Mouse (Mus musculus) urinary bladder, postnatal 25 days (tissue): Measurements from ENCODE around the gene Bpnt1.

Experiments used
- DNase-seq: peaks from one replicate; pipeline ENCODE4 v3.0.0; 2022; ENCODE audit warnings: low spot score

Bpnt1 gene

GRCm38 (mm10) chr1:185331364-185331763 lies 585 bp upstream of the Bpnt1 start:
- no peak for DNase-seq

- DNase-seq = no peak
Measured at GRCm38 (mm10) chr1:185333651-185334050, 1.7 kb downstream of the Bpnt1 start.

DNA sequence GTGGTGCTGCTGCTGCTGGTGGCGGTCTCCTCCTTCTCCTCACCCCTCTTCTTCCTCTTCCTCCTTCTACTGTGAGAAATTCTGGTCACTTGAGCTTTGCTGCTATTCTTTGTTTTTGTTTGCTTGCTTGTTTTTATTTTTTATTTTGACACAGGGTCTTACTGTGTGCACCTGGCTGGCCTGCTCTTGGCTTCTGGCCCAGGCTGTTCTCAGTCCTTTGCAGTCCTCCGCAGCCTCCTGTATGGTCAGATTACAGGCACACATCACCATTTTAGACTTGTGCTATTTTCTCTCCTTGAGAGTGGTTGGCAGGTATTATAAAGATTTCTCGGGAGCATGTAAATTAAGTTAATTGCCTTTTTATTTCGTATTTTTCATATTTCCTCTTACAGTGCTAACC lies 2.2 kb downstream of the Bpnt1 start:
- DNase-seq = no peak

GRCm38 (mm10) chr1:185335231-185335765 lies 3.3 kb downstream of the Bpnt1 start:
- no peak for DNase-seq

DNA sequence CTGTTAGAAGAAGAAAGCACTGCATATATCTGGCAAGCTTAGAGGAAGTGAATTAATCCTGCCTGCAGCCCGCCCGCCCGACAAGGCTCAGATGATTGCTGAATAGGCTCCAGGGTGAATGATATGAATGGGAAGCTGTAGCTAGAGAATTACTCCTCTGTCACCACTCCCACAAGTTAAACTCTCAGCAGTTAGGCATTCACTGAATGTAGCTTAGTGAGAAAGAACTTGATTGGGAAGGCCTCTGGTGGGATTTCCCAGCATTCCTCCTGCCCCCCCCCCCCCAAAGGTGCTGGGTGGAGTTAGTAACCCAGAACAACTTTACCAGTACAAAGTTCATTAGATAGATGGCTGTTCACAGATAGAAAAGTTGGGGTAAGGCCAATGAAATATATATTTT lies 4.6 kb downstream of the Bpnt1 start:
- DNase-seq = no peak

GRCm38 (mm10) chr1:185342441-185342840 lies 10.5 kb downstream of the Bpnt1 start:
- no peak for DNase-seq

- no peak for DNase-seq
Measured at GRCm38 (mm10) chr1:185343422-185343821, 11.5 kb downstream of the Bpnt1 start.

- DNase-seq = no peak
Measured at GRCm38 (mm10) chr1:185346188-185346587, 14.2 kb downstream of the Bpnt1 start.

DNA sequence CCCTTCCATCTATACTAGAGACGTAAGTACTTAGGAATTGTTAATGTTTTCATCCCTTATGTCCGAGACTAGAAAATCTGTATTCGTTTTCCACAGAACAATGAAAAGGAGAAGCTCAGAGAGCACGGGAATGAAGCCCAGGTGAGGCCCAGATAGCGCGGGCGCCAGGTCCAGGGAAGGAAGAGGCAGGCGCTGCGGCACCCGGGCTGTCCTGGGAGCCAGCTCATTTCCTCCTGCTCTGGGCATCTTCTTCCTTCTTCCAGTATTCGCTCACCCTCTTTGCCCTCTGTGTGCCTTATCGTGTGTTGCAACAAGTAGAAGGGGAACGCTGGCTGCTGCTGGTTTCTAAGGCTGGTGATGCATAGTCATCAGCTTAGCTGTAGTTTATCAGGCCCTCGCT lies 17.8 kb downstream of the Bpnt1 start:
- DNase-seq = no peak

- DNase-seq = no peak
Measured at GRCm38 (mm10) chr1:185350611-185351010, 18.7 kb downstream of the Bpnt1 start.

DNA sequence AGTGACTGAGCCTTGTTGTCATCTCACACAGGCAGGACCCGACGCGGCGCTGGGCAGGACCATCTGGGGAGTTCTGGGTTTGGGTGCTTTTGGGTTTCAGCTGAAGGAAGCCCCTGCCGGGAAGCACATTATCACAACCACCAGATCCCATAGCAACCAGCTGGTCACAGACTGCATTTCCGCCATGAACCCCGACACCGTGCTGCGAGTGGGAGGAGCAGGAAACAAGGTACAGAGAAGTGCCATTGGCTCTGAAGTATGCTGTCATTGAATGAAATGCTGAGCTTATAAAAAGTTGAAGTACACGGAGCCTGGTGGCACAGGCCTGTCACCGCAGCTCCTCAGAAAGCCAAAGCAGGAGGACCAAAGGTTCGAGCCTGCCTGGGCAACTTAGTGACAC lies 20.2 kb downstream of the Bpnt1 start:
- DNase-seq = no peak

GRCm38 (mm10) chr1:185353351-185353750 lies 21.4 kb downstream of the Bpnt1 start:
- DNase-seq = no peak

DNA sequence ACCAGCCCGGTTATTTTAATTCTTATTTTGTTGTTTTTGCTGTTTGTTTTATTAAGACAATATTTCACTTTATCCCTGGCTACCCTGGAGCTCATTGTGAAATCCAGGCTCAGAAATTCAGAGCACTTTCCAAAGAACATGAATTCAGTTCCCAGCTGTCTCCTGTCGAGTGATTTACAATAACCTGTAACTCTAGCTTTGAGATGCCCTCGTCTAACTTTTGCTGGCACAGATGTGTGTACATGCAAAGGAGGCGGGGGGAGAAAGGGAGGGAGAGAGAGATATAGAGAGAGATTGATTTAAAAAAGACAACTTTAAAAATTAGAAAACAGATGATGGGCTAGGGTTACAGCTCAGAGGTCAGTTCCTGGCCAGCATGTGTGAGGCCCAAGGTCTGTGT lies 22.8 kb downstream of the Bpnt1 start:
- no peak for DNase-seq

DNA sequence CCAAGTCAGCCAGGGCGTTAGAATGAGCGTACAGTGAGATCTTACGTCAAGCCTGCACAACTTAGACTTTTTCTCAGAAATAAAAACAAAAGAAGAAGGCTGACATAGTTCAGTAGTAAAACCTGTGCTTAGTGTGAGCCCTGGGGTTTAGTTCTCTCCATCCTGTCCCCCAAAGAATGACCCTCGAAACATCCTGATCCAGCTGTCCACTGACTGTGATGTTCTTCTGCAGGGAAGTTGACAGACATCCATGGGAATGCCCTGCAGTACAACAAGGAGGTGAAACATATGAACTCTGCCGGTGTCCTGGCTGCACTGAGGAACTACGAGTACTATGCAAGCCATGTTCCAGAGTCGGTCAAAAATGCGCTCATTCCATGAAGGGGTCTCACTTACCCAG lies 24.3 kb downstream of the Bpnt1 start:
- DNase-seq = no peak

DNA sequence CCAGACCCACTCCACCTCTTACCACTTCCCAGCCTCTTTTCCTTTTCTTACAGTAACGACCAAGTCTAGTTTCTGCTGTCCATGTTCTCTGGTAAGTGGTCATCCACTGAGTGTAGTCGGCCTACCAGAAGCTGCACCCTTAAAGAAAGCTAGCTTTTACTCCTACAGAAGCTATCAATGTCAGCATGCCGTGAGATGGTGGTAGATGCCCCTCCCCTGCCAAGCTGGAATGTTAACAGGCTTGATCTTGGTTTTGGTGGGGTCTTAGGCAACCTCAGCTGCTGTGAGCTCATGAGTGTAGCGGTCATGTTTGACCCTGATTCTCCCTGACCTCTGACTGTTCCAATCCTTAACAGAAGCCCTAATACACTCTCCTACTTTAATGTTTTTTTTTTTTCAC lies 26.3 kb downstream of the Bpnt1 start:
- no peak for DNase-seq

DNA sequence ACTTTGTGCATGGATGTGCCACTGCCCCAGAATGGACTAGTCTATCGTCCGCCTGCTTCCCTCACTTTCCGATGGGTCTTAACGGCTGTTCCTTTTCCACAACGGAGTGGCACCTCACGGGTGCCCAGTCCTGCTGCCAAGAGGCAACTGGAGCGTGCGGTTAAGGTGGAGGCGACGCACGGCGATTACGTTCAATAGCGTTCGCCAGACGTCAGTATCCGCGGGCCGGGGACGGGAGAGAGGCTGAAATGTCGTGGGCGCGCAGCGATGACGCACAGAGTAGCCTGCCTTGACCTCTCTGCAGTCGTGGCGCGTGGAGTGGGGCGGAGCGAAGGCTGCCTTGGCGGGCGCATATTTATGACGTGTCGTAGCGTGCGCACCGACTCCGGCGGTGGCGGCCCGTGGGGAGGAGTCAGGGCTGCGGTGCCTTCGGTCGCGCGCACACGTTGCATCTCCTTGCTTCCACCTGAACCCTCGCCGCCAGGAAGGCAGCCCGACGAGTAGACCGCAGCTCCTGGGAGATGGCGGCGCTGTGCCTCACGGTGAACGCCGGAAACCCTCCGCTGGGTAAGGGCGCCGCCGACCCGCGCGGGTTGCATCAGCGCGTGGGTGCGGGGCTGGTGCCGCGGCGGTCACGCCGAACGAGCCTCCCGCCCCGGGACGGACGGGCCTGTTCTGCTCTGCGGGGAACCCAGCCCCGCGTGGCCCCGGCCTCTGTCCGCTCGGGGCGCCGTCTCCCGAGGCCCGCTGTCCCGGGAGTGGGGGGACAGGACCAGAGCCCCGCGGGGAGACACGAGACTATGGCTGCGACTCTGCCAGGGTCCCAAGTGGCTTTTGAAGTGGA lies 30.9 kb downstream of the Bpnt1 start, which contains the start of gene Eprs:
TSS of gene Eprs (plus strand) at position 368 of the 844 bp plus-strand sequence.
- peak; percentile 99 for DNase-seq

- DNase-seq = peak; percentile 30
Measured at GRCm38 (mm10) chr1:185363526-185364182, 31.7 kb downstream of the Bpnt1 start.

GRCm38 (mm10) chr1:185364183-185364540 lies 32.2 kb downstream of the Bpnt1 start:
- DNase-seq = no peak

DNA sequence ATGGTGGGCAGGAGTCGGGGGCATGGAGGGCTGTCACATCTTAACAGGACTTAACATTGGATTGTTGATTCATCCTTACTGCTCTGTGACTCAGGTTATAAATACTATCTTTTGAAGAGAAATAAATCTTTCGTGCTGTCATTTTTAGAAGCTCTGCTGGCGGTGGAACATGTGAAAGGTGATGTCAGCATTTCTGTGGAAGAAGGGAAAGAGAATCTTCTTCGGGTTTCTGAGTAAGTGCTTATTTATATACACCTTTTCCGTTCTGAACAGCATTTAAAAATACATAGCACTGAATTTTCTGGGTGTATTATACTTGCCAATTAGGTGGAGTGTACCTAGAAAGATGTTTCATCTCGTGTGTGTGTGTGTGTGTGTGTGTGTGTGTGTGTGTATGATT lies 35.4 kb downstream of the Bpnt1 start:
- no peak for DNase-seq

DNA sequence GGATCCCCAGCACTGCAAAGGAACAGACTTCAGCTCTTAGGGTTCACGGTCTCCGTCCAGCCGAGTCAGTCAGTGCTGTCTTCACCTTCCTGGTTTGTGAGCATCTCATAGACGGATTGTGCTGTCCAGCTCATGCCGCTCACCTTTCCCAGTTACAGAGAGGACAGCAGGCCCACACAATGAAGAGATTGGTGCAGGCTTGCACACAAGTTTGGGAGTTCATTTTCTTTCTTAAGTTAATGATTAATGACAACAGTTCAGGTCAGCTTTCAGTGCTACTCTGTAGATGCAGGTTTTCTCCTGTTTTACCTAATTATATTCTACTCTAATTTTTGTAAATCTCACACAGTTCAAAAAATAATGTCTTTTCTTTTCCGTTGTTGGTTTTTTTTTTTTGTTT lies 38.0 kb downstream of the Bpnt1 start:
- no peak for DNase-seq

GRCm38 (mm10) chr1:185376390-185376789 lies 44.4 kb downstream of the Bpnt1 start:
- DNase-seq = no peak

DNA sequence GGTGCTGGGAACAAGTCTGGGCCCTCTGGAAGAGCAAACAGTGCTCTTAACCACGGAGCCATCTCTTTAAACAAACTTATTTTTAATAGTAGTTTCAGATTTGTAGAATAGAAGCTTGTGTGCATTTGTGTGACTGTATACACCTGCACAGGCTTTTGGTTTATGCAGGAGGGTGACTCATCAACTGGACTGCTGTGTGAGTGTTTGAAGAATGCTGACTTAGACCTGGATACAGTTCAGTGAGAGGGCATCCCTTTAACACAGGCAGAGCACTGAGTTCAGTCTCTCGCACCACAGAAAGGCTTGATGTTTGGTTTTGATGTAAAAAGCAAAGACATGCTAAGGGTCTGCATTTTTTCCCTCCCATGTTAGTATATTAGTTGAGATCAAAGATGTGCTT lies 45.5 kb downstream of the Bpnt1 start:
- no peak for DNase-seq

- no peak for DNase-seq
Measured at GRCm38 (mm10) chr1:185401615-185402014, 69.7 kb downstream of the Bpnt1 start.
